Mouse (Mus musculus) kidney, adult 2 months (tissue): Measurements from ENCODE around the gene Gstt4. TPM values are rescaled to one million over a fixed set of nuclear protein-coding genes. Genes with fewer than 3 reads are reported as not detected.

Experiments used
- DNase-seq: peaks from one replicate; pipeline ENCODE4 v3.0.0; 2021
- H3K27ac ChIP-seq: fragments of 200-500 bp; 2 replicates; pipeline ENCODE4 v1.5.1; 2012; ENCODE audit warnings: low read depth, low read length, control low read depth, inconsistent platforms; ENCODE audit not compliant: insufficient read depth
- H3K27me3 ChIP-seq: fragments of 200-500 bp; replicated peaks from 2 replicates; pipeline ENCODE4 v1.6.1; 2012; ENCODE audit warnings: mild to moderate bottlenecking, moderate library complexity, low read length, inconsistent platforms; ENCODE audit not compliant: control insufficient read depth, insufficient read depth
- H3K36me3 ChIP-seq: fragments of 200-500 bp; 2 replicates; pipeline ENCODE4 v1.6.1; 2012; ENCODE audit warnings: mild to moderate bottlenecking, moderate library complexity, low read length, inconsistent platforms; ENCODE audit not compliant: control insufficient read depth, insufficient read depth
- H3K4me1 ChIP-seq: fragments of 200-500 bp; 2 replicates; pipeline ENCODE4 v1.6.1; 2011; ENCODE audit warnings: low read length; ENCODE audit not compliant: control insufficient read depth, insufficient read depth
- H3K4me3 ChIP-seq: fragments of 200-500 bp; 2 replicates; pipeline ENCODE4 v1.5.1; 2011; ENCODE audit warnings: mild to moderate bottlenecking, low read depth, low read length, control low read depth; ENCODE audit not compliant: insufficient read depth
- CTCF ChIP-seq: fragments of 200-500 bp; conservative IDR thresholded peaks from 2 replicates; pipeline ENCODE4 v1.5.1; 2011; ENCODE audit warnings: low read depth, mild to moderate bottlenecking, control low read depth, low read length, moderate library complexity, mixed read lengths; ENCODE audit not compliant: insufficient read depth, insufficient read length
- POLR2A ChIP-seq: fragments of 200-500 bp; IDR thresholded peaks from one replicate; pipeline ENCODE4 v1.6.1; 2011; ENCODE audit warnings: low read depth, low read length, control low read depth
- WGBS: fragments of 180-500 bp; shearing (Covaris S2); methylation state at CpG from one replicate; pipeline ENCODE4 v1.1.7; 2018; 5-methylcytosine and 5-hydroxymethylcytosine counted together
- polyA plus RNA-seq: library from polyadenylated mRNA; depleted of rRNA; stranded (reverse); fragments of >200 nt; gene quantifications from 2 replicates; pipeline ENCODE4 v1.2.3, GENCODE M21; 2012

Gstt4 gene
- polyA plus RNA-seq, 1 experiment, result 0.11 TPM

DNA sequence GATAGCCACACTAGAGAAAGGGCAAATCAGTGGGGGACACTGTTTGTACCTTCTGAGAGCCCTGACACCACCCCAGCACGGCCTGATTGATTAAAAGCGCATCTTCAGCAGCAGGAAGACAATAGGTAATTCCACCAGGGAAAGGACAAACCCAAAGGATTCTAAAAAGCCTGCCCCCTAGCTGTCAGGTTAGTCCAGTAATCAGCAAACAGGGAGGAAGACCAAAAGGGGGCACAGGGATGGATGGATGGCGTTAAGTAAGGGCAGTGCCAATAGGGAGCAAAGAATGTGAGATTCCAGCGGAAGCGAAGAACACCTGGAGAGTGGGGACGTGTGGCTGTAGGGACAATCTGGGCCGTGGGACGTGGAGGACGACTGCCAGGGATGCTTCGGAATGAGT lies 3.7 kb downstream of the Gstt4 start:
- no peak overlapping the region for H3K4me3 ChIP-seq
- H3K4me1 ChIP-seq, result no peaks in the 10 kb centered on the region
- H3K27ac ChIP-seq, result no peak overlapping the region
- no peaks in the 10 kb centered on the region for H3K27me3 ChIP-seq
- no peak for DNase-seq
- TF ChIP-seq CTCF (0 out of 2 replicates have a peak, but pooled peaks have one; percentile 23), POLR2A (no peak)
- 67% methylated on average over 10 of the region's 10 CpGs for WGBS
- no peaks in the 10 kb centered on the region for H3K36me3 ChIP-seq

DNA sequence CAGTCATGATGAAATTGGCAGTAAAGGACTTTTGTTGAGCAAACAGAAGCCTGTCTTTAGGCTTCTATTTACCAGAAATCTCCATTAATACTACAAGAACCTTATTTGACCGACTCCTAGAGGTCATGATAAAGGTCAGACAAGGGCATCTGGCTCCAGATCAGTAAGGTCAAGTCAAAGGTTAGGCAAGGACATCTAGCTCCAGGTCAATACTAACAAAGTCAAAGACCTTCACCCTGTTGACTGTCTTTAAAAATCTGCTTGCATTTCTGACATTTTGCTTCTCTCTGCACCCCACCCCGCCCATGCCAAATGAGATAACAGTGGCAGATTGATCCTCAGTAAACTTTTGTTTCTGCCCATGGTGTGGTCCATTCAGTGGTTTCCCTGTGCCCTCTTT lies 18.1 kb downstream of the Gstt4 start:
- no peaks in the 10 kb centered on the region for H3K4me1 ChIP-seq
- no peaks in the 10 kb centered on the region for H3K27me3 ChIP-seq
- 56% methylated on average over 2 of the region's 2 CpGs for WGBS
- no peak for TF ChIP-seq CTCF
- TF ChIP-seq POLR2A, result no peak
- no peak overlapping the region for H3K27ac ChIP-seq
- no peak overlapping the region for H3K4me3 ChIP-seq
- DNase-seq, result no peak
- no peaks in the 10 kb centered on the region for H3K36me3 ChIP-seq

DNA sequence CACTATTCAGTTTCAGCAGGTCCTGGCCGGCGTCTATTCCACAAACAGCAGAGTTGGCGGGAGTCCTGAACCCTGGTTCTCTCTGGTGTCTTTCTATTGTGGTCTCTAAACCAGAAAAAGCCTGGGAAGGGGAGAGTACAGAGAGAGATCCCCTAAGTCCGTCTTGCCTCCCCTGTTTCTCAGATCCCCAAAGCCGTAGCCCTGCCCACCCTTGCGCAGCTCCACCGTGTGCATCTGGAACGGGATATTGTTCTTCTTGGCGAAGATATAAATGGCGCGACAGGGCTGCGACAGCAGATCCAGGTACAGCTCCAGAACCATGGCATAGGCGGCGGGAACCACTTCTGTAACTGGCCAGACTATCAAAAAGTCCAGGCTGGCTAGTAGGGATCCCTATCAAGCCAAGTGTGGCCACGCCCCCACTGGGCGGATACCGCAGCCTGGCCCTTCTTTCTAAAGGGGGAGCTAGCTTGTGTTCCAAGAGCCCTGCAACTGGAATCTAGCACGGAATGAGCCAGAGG lies 24.1 kb downstream of the Gstt4 start, which contains the start of gene Gstt1:
Gene Gstt1 (minus strand): TSS at position 409 of the 521 bp plus-strand sequence.
- peak; percentile 80 for DNase-seq
- TF ChIP-seq CTCF, result no peak
- no peak for TF ChIP-seq POLR2A
- Histone ChIP-seq H3K27me3 (no peaks in the 10 kb centered on the region), H3K4me1 (peaks cover 12% of the 10 kb centered on the region), H3K27ac (peak within 1 kb of the TSS; percentile 69), H3K36me3 (no peaks in the 10 kb centered on the region), H3K4me3 (peak within 1 kb of the TSS; percentile 69)
- WGBS, result 2% methylated on average over 18 of the region's 18 CpGs

DNA sequence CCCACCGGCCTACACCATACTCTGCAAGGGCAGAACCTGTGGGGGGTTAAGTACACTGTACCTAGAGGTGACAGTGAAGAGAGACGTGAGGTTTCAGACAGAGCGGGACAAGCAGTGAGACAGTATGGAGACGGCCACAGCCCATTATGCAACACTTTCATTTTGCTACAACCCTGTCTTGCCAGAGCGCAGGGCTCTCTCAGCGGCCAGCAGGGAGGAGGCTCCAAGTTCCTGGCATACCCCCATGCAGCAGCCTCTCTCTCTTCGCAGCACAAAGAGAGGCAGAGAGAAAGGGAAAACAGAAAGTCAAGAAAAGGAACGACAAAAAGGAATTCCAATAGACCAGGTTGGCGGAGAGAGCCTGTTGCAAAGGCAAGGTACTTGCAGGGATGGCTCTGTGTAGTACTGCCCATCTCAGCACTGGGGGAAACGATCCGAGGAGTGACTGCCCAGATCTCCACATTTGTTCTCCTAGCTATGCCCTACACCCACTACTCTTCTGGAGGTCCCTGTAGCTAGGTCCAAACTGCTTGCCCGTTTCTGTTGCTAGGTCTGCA lies 24.6 kb downstream of the Gstt4 start:
- H3K27me3 ChIP-seq, result no peaks in the 10 kb centered on the region
- H3K36me3 ChIP-seq, result no peaks in the 10 kb centered on the region
- TF ChIP-seq POLR2A (no peak), CTCF (0 out of 2 replicates have a peak, but pooled peaks have one; percentile 2)
- peak overlapping the region; percentile 69 for H3K4me3 ChIP-seq
- under 1% methylated on average over 12 of the region's 12 CpGs for WGBS
- DNase-seq, result peak; percentile 77
- peak overlapping the region; percentile 69 for H3K27ac ChIP-seq
- peaks cover 12% of the 10 kb centered on the region for H3K4me1 ChIP-seq

DNA sequence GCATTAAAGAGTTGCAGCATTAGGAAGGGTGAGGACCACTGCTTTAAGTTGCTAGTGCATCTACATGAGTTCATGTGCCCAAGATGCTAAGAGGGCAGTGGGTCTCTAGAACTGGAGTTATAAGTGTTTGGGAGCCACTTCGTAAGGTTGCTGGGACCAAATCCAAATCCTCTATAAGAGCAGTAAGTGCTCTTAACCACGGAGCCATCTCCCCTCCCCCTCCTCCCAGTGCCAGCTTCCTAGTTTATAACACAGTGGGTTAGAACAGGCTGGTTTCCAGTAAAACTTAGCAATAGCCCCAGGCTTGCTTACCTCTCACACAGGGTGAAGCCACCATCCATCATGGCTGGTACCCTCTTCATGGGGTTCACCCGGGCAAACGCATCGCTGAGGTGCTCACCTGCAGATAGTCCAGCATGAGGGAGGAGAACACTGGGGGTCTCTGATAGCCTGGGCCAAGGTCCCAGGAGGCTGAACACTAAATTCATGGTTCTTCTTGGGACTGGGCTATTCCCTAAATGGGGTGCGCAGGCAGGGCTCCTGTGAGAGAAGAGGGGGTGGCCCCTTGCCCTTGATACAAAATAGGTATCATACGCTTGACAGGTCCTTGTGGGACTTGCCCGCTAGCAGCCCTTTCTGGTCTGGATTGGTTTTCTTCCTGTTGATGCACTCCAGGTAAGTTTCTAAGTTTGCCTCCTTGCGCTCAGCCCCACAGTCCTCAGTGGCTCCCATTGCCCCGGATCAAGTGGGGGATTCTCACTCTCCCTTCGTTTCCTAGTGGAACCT lies 25.4 kb downstream of the Gstt4 start:
- WGBS, result 43% methylated on average over 11 of the region's 11 CpGs

DNA sequence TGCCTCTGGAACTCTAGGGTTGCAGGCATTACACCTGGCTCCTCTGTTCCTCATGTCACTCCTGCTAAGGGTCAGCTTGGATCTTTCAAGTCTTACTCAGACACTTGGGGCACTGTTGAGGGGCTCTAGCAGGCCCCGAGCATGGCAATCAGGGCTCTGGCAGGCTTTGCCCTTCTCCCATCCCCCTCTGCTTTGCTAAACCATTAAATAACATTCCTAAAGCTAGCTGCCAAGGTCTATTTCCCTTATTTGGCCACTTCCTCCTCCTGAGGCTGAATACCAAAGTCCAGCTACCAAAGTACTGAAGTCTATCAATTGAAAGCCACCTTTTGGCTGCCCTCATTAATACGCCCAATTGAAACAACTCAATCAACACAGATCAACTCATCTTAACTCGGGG lies 27.5 kb downstream of the Gstt4 start:
- WGBS, result 22% methylated on average over 3 of the region's 3 CpGs
- Histone ChIP-seq H3K27me3 (no peaks in the 10 kb centered on the region), H3K36me3 (no peaks in the 10 kb centered on the region), H3K27ac (peak overlapping the region; percentile 72), H3K4me3 (no peak overlapping the region), H3K4me1 (peaks cover 20% of the 10 kb centered on the region)
- peak; percentile 89 for DNase-seq
- TF ChIP-seq POLR2A (no peak), CTCF (no peak)

More for the DNA sequence above, 25.4 kb downstream of the Gstt4 start:
- TF ChIP-seq POLR2A, result no peak
- no peak for TF ChIP-seq CTCF
- Histone ChIP-seq H3K4me1 (peaks cover 12% of the 10 kb centered on the region), H3K27me3 (no peaks in the 10 kb centered on the region), H3K36me3 (no peaks in the 10 kb centered on the region), H3K27ac (peak overlapping the region; percentile 86), H3K4me3 (peak overlapping the region; percentile 69)
- peak; percentile 33 for DNase-seq

DNA sequence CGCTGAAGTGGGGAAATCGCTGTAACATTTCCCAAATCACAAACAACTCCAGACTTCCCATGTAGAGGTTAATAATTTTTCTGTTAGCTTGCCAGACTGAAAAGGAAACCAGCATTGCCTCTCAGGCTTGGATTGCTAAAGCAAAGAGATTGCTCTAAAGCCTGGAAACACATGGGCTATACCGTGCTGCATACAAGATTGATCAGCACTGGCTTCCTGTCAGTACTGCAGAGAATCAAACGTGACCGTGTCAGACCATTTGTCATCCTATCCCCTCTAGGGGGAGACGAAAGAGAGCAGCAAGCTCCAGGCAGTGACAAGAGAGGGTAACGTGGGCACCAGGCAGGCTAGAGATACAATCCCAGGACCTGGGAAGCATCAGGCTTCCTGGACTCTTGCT lies 31.6 kb downstream of the Gstt4 start:
- peak overlapping the region; percentile 32 for H3K27ac ChIP-seq

More for the DNA sequence above, 31.6 kb downstream of the Gstt4 start:
- no peak for TF ChIP-seq POLR2A
- 0 out of 2 replicates have a peak, but pooled peaks have one; percentile 20 for TF ChIP-seq CTCF
- Histone ChIP-seq H3K36me3 (no peaks in the 10 kb centered on the region), H3K4me3 (no peak overlapping the region), H3K27me3 (no peaks in the 10 kb centered on the region), H3K4me1 (peaks cover 22% of the 10 kb centered on the region)
- DNase-seq, result no peak
- 8% methylated on average over 7 of the region's 7 CpGs for WGBS
